Mouse (Mus musculus): Measurements from ENCODE around the gene Gjc1. TPM values are rescaled to one million over a fixed set of nuclear protein-coding genes. Genes with fewer than 3 reads are reported as not detected.

Gene Gjc1
- polyA plus RNA-seq (2014; fragmentation: Nextera tagmentation; extraction: Ambion mirVana), result 78.5 and 82.8 TPM in 2 replicates

- no peaks in the 10 kb centered on the region; the same call in 1 of the 2 replicates for H3K27me3 ChIP-seq (ENCODE audit: control insufficient read depth, insufficient read depth, low read length)
- under 1% methylated on average over 49 of the region's 97 CpGs for WGBS
- no peaks in the 10 kb centered on the region for H3K9me3 ChIP-seq (ENCODE audit: control insufficient read depth, low read length)
- peaks cover 3% of the 10 kb centered on the region for H3K4me1 ChIP-seq (replicated peaks; ENCODE audit: control insufficient read depth, insufficient read depth, low read length)
- peak; percentile 87 for ATAC-seq (ENCODE audit: low FRiP score)
- peak within 1 kb of the TSS; percentile 96 for H3K27ac ChIP-seq (ENCODE audit: low read depth, low read length)
- H3K36me3 ChIP-seq (ENCODE audit: control insufficient read depth, insufficient read depth, low read length), result no peaks in the 10 kb centered on the region
- peak within 1 kb of the TSS; percentile 83 for H3K4me2 ChIP-seq (replicated peaks; ENCODE audit: low read depth, low read length)
- DNase-seq (ENCODE audit: low spot score), result peak; percentile 80
- H3K4me3 ChIP-seq (ENCODE audit: low read depth, low read length), result peak within 1 kb of the TSS; percentile 87
- H3K9ac ChIP-seq (ENCODE audit: low read depth, low read length), result peak within 1 kb of the TSS; percentile 99
Measured at GRCm38 (mm10) chr11:102819021-102819782, at the start of gene Gjc1. Gene Gjc1, minus strand, starts transcription at chr11:102819700.

GRCm38 (mm10) chr11:102864272-102864671 lies 44.8 kb upstream of the Gjc1 start:
- Histone ChIP-seq H3K27ac (ENCODE audit: low read depth, low read length) (no peak overlapping the region), H3K36me3 (ENCODE audit: control insufficient read depth, insufficient read depth, low read length) (peaks cover 12% of the 10 kb centered on the region), H3K4me1 (replicated peaks; ENCODE audit: control insufficient read depth, insufficient read depth, low read length) (no peaks in the 10 kb centered on the region), H3K27me3 (ENCODE audit: control insufficient read depth, insufficient read depth, low read length) (no peaks in the 10 kb centered on the region), H3K4me2 (replicated peaks; ENCODE audit: low read depth, low read length) (no peak overlapping the region), H3K4me3 (ENCODE audit: low read depth, low read length) (no peak overlapping the region), H3K9ac (ENCODE audit: low read depth, low read length) (no peak overlapping the region), H3K9me3 (ENCODE audit: control insufficient read depth, low read length) (no peaks in the 10 kb centered on the region)
- ATAC-seq (ENCODE audit: low FRiP score) (no peak), DNase-seq (ENCODE audit: low spot score) (peak; percentile 87)
- 53% methylated on average over 4 of the region's 4 CpGs for WGBS

DNA sequence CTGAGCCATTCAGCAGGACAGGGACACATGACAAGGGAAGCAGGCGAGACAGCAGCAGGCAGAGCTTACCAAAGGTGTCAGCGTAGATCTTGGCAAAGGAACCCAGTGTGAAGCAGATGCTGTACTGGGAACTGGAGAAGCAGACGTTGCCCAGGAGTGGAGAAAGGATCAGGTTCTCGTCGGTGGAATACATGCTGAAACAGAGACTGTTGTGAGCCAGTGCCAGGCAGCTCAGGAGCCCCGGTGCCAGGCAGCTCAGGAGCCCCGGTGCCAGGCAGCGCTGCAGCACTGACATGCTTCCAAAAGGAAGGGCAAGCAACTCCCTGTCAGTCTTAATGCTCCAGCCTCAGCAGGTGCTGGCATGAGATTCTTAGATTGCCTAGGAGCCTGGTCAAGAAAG lies 40.4 kb upstream of the Gjc1 start:
- H3K4me1 ChIP-seq (replicated peaks; ENCODE audit: control insufficient read depth, insufficient read depth, low read length), result no peaks in the 10 kb centered on the region
- DNase-seq (ENCODE audit: low spot score) (no peak), ATAC-seq (ENCODE audit: low FRiP score) (no peak)
- no peak overlapping the region for H3K4me3 ChIP-seq (ENCODE audit: low read depth, low read length)
- no peaks in the 10 kb centered on the region for H3K27me3 ChIP-seq (ENCODE audit: control insufficient read depth, insufficient read depth, low read length)
- H3K4me2 ChIP-seq (replicated peaks; ENCODE audit: low read depth, low read length), result no peak overlapping the region
- 93% methylated on average over 8 of the region's 8 CpGs for WGBS
- no peak overlapping the region for H3K9ac ChIP-seq (ENCODE audit: low read depth, low read length)
- no peaks in the 10 kb centered on the region for H3K9me3 ChIP-seq (ENCODE audit: control insufficient read depth, low read length)
- peaks cover 7% of the 10 kb centered on the region for H3K36me3 ChIP-seq (ENCODE audit: control insufficient read depth, insufficient read depth, low read length)
- no peak overlapping the region for H3K27ac ChIP-seq (ENCODE audit: low read depth, low read length)

DNA sequence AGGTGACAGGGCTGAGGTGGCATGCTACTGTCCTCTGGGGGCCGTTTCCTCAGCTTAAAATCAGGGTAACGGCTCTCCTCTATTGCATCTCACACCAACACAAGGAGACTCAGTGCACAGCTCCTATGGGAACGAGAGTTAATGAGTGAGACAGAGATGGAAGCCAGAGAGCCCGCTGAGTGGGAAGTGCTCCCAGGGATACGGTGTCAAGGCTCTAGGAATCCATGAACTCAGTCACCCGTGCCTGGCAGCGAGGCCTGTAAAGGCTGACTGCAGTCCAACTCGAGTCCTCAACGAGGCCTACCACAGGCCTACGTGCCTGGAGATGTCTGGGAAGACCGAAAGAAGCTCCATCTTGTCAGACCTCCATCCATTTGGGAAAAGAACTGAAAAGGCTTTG lies 39.5 kb upstream of the Gjc1 start:
- ATAC-seq (ENCODE audit: low FRiP score) (no peak), DNase-seq (ENCODE audit: low spot score) (no peak)
- no peaks in the 10 kb centered on the region for H3K4me1 ChIP-seq (replicated peaks; ENCODE audit: control insufficient read depth, insufficient read depth, low read length)
- peaks cover 7% of the 10 kb centered on the region for H3K36me3 ChIP-seq (ENCODE audit: control insufficient read depth, insufficient read depth, low read length)
- no peaks in the 10 kb centered on the region for H3K9me3 ChIP-seq (ENCODE audit: control insufficient read depth, low read length)
- H3K27ac ChIP-seq (ENCODE audit: low read depth, low read length), result no peak overlapping the region
- H3K27me3 ChIP-seq (ENCODE audit: control insufficient read depth, insufficient read depth, low read length), result no peaks in the 10 kb centered on the region
- WGBS, result 87% methylated on average over 11 of the region's 11 CpGs
- H3K4me2 ChIP-seq (replicated peaks; ENCODE audit: low read depth, low read length), result no peak overlapping the region
- H3K9ac ChIP-seq (ENCODE audit: low read depth, low read length), result no peak overlapping the region
- no peak overlapping the region for H3K4me3 ChIP-seq (ENCODE audit: low read depth, low read length)

- Histone ChIP-seq H3K4me1 (replicated peaks; ENCODE audit: control insufficient read depth, insufficient read depth, low read length) (no peaks in the 10 kb centered on the region), H3K4me3 (ENCODE audit: low read depth, low read length) (no peak overlapping the region), H3K27ac (ENCODE audit: low read depth, low read length) (no peak overlapping the region), H3K9me3 (ENCODE audit: control insufficient read depth, low read length) (no peaks in the 10 kb centered on the region), H3K4me2 (replicated peaks; ENCODE audit: low read depth, low read length) (no peak overlapping the region), H3K36me3 (ENCODE audit: control insufficient read depth, insufficient read depth, low read length) (peaks cover 10% of the 10 kb centered on the region), H3K9ac (ENCODE audit: low read depth, low read length) (no peak overlapping the region), H3K27me3 (ENCODE audit: control insufficient read depth, insufficient read depth, low read length) (no peaks in the 10 kb centered on the region)
- ATAC-seq (ENCODE audit: low FRiP score) (no peak), DNase-seq (ENCODE audit: low spot score) (peak; percentile 3)
- WGBS, result 71% methylated on average over 6 of the region's 6 CpGs
Measured at GRCm38 (mm10) chr11:102855941-102856340, 36.4 kb upstream of the Gjc1 start.

- Histone ChIP-seq H3K4me1 (replicated peaks; ENCODE audit: control insufficient read depth, insufficient read depth, low read length) (no peaks in the 10 kb centered on the region), H3K27me3 (ENCODE audit: control insufficient read depth, insufficient read depth, low read length) (no peaks in the 10 kb centered on the region), H3K36me3 (ENCODE audit: control insufficient read depth, insufficient read depth, low read length) (peaks cover 10% of the 10 kb centered on the region), H3K4me2 (replicated peaks; ENCODE audit: low read depth, low read length) (no peak overlapping the region), H3K27ac (ENCODE audit: low read depth, low read length) (no peak overlapping the region), H3K9me3 (ENCODE audit: control insufficient read depth, low read length) (no peaks in the 10 kb centered on the region), H3K4me3 (ENCODE audit: low read depth, low read length) (no peak overlapping the region), H3K9ac (ENCODE audit: low read depth, low read length) (no peak overlapping the region)
- DNase-seq (ENCODE audit: low spot score) (no peak), ATAC-seq (ENCODE audit: low FRiP score) (no peak)
Measured at GRCm38 (mm10) chr11:102853760-102854159, 34.3 kb upstream of the Gjc1 start.

- 75% methylated on average over 5 of the region's 5 CpGs for WGBS
- H3K4me1 ChIP-seq (replicated peaks; ENCODE audit: control insufficient read depth, insufficient read depth, low read length), result no peaks in the 10 kb centered on the region
Measured at GRCm38 (mm10) chr11:102851883-102852282, 32.4 kb upstream of the Gjc1 start.

GRCm38 (mm10) chr11:102845926-102846325 lies 26.4 kb upstream of the Gjc1 start:
- Histone ChIP-seq H3K4me1 (replicated peaks; ENCODE audit: control insufficient read depth, insufficient read depth, low read length) (no peaks in the 10 kb centered on the region), H3K27ac (ENCODE audit: low read depth, low read length) (no peak overlapping the region), H3K4me3 (ENCODE audit: low read depth, low read length) (no peak overlapping the region), H3K4me2 (replicated peaks; ENCODE audit: low read depth, low read length) (no peak overlapping the region), H3K9me3 (ENCODE audit: control insufficient read depth, low read length) (no peaks in the 10 kb centered on the region), H3K27me3 (ENCODE audit: control insufficient read depth, insufficient read depth, low read length) (no peaks in the 10 kb centered on the region), H3K9ac (ENCODE audit: low read depth, low read length) (no peak overlapping the region), H3K36me3 (ENCODE audit: control insufficient read depth, insufficient read depth, low read length) (peaks cover 34% of the 10 kb centered on the region)
- WGBS, result 79% methylated on average over 10 of the region's 10 CpGs
- DNase-seq (ENCODE audit: low spot score), result no peak
- no peak for ATAC-seq (ENCODE audit: low FRiP score)

More at GRCm38 (mm10) chr11:102851883-102852282, 32.4 kb upstream of the Gjc1 start:
- peak; percentile 76 for DNase-seq (ENCODE audit: low spot score)
- Histone ChIP-seq H3K27me3 (ENCODE audit: control insufficient read depth, insufficient read depth, low read length) (no peaks in the 10 kb centered on the region), H3K4me3 (ENCODE audit: low read depth, low read length) (no peak overlapping the region), H3K4me2 (replicated peaks; ENCODE audit: low read depth, low read length) (no peak overlapping the region), H3K27ac (ENCODE audit: low read depth, low read length) (no peak overlapping the region), H3K36me3 (ENCODE audit: control insufficient read depth, insufficient read depth, low read length) (peaks cover 15% of the 10 kb centered on the region), H3K9ac (ENCODE audit: low read depth, low read length) (no peak overlapping the region), H3K9me3 (ENCODE audit: control insufficient read depth, low read length) (no peaks in the 10 kb centered on the region)
- no peak for ATAC-seq (ENCODE audit: low FRiP score)

DNA sequence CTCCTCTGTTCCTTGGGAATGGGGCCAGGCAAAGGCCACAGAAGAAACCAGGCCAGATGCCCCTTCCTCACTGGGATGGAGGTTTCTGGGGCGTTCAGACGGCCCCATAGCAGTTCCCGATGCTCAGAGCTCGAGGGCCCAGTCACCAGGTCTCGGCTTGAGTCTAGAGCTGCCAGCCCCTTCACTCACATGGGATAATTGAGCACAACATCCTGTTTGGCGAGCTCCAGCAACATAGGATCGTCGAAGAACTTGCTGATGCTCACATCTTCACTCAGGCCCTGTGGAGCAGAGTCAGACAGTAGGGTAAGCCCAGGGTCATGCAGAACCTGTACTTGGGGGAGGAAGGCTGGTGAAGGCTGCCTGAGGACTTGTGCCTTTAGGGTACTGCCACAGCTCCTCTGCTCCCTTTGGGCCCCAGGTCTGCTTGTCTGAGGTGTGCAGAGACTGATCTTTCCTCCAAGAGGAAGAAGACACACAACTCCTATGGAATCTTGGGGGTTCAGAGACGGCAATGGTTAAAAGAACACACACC lies 19.2 kb upstream of the Gjc1 start:
- H3K27ac ChIP-seq (ENCODE audit: low read depth, low read length), result no peak overlapping the region
- WGBS, result 91% methylated on average over 9 of the region's 9 CpGs

More for the DNA sequence above, 19.2 kb upstream of the Gjc1 start:
- Histone ChIP-seq H3K9ac (ENCODE audit: low read depth, low read length) (no peak overlapping the region), H3K27me3 (ENCODE audit: control insufficient read depth, insufficient read depth, low read length) (no peaks in the 10 kb centered on the region), H3K9me3 (ENCODE audit: control insufficient read depth, low read length) (no peaks in the 10 kb centered on the region), H3K36me3 (ENCODE audit: control insufficient read depth, insufficient read depth, low read length) (peaks cover 27% of the 10 kb centered on the region), H3K4me3 (ENCODE audit: low read depth, low read length) (no peak overlapping the region), H3K4me2 (replicated peaks; ENCODE audit: low read depth, low read length) (no peak overlapping the region), H3K4me1 (replicated peaks; ENCODE audit: control insufficient read depth, insufficient read depth, low read length) (no peaks in the 10 kb centered on the region)
- no peak for ATAC-seq (ENCODE audit: low FRiP score)
- no peak for DNase-seq (ENCODE audit: low spot score)
